Mouse (Mus musculus) spleen, adult 12 weeks (tissue): ENCODE results near the gene Itgb2.
A peak's percentile ranks its signal among the peaks of the same experiment; 100 is the strongest.

Source experiments
- DNase-seq: peaks from one replicate; pipeline ENCODE4 v3.0.0; 2022; ENCODE audit warnings: low spot score

Gene Itgb2

GRCm38 (mm10) chr10:77548576-77548975 is 18.5 kb downstream of the Itgb2 start:
- DNase-seq = no peak

- DNase-seq = no peak
Observed at GRCm38 (mm10) chr10:77550874-77551273, 20.8 kb downstream of the Itgb2 start.

GRCm38 (mm10) chr10:77552162-77552561 is 22.1 kb downstream of the Itgb2 start:
- no peak for DNase-seq

GRCm38 (mm10) chr10:77553285-77553684 is 23.2 kb downstream of the Itgb2 start:
- DNase-seq = no peak

GRCm38 (mm10) chr10:77554918-77555317 is 24.9 kb downstream of the Itgb2 start:
- DNase-seq = no peak

- DNase-seq = no peak
Observed at GRCm38 (mm10) chr10:77556631-77557030, 26.6 kb downstream of the Itgb2 start.

GRCm38 (mm10) chr10:77557641-77558040 is 27.6 kb downstream of the Itgb2 start:
- DNase-seq = no peak

GRCm38 (mm10) chr10:77560090-77560489 is 30.0 kb downstream of the Itgb2 start:
- no peak for DNase-seq

- no peak for DNase-seq
Observed at GRCm38 (mm10) chr10:77560830-77561229, 30.8 kb downstream of the Itgb2 start.

- no peak for DNase-seq
Observed at GRCm38 (mm10) chr10:77561508-77561907, 31.5 kb downstream of the Itgb2 start.

GRCm38 (mm10) chr10:77565005-77565404 is 35.0 kb downstream of the Itgb2 start:
- no peak for DNase-seq

- peak; percentile 61 for DNase-seq
Observed at GRCm38 (mm10) chr10:77566651-77567050, 36.6 kb downstream of the Itgb2 start.

GRCm38 (mm10) chr10:77569481-77569880 is 39.4 kb downstream of the Itgb2 start:
- DNase-seq = no peak

GRCm38 (mm10) chr10:77569973-77570658 is 40.1 kb downstream of the Itgb2 start:
- DNase-seq = no peak

- no peak for DNase-seq
Observed at GRCm38 (mm10) chr10:77572225-77572624, 42.2 kb downstream of the Itgb2 start.

GRCm38 (mm10) chr10:77573162-77573561 is 43.1 kb downstream of the Itgb2 start:
- DNase-seq = no peak

GRCm38 (mm10) chr10:77580027-77580920 is 50.2 kb downstream of the Itgb2 start:
- no peak for DNase-seq

- DNase-seq = no peak
Observed at GRCm38 (mm10) chr10:77581023-77581407, 51.0 kb downstream of the Itgb2 start.

- peak; percentile 91 for DNase-seq
Observed at GRCm38 (mm10) chr10:77581408-77582284, 51.6 kb downstream of the Itgb2 start, which contains the start of gene Pttg1ip. Gene Pttg1ip (plus strand): TSS chr10:77581720.

GRCm38 (mm10) chr10:77582285-77582618 is 52.2 kb downstream of the Itgb2 start:
- no peak for DNase-seq

- DNase-seq = no peak
Observed at GRCm38 (mm10) chr10:77583795-77584422, 53.9 kb downstream of the Itgb2 start.

GRCm38 (mm10) chr10:77586637-77587036 is 56.6 kb downstream of the Itgb2 start:
- no peak for DNase-seq
